Mouse (Mus musculus): ENCODE results near the gene Gm43191.

GRCm38 (mm10) chr3:116726807-116727206, 45.7 kb upstream of the Gm43191 start:
- TF ChIP-seq CTCF (IDR thresholded peaks at IDR 0.05; ENCODE audit: insufficient read depth, low read length) (no peak), POLR2A (IDR thresholded peaks at IDR 0.05; ENCODE audit: borderline replicate concordance, extremely low read depth, low read depth, low read length) (no peak)

All from lung, adult 2 months (tissue).